Mouse (Mus musculus) Muller cell, postnatal 12 days (primary cell): ENCODE data around the gene Gm8897.
"Not testable (repeated sequence)": the region's sequence is repeated elsewhere in the genome, so short reads cannot be mapped to it uniquely, and the experiment has no call there.

Source experiments
- DNase-seq: peaks from one replicate; pipeline ENCODE4 v3.0.0-alpha.2; 2015; ENCODE audit errors: inconsistent ontology term

The Gm8897 gene

DNA sequence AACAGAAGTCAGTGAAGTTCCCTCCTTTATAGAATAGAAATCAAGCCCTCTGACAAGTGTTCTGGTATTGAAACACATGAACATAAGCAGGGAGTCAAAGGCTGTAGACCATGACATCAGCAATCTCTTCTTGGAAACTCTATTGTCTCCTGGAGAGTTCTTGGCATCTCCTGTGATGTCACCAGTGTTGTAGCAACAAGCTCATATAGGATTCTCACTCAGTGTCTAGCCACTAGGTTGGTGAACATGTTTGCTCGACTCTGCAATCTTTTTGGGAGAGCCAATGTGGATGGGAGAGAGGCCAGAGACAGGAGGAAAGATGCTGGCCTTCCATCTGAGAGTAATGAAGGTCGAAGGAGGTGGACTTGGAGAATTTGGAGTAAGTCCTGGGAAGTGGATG is at the start of gene Gm8897:
Gm8897 (plus strand) TSS at position 301 of the 400 bp plus-strand sequence.
- DNase-seq: not testable (repeated sequence)

DNA sequence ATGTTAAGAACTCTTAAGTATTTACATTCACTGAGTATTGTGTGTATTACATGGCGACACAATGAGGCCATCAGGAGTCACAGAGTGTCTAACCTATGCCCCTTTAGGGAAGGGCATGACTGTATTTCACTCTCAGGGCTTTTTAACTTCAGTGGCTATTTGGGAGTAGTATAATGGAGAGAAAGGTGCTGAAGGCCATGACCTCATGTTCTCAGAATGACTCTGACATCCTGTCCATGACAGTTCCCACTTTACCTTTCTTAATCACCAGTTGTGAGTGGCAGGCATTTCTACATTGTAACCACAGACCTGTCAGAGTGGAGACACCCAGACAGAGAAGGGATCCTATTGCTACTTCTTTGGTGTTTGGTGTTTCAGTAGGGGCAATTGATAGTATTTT is 473 bp downstream of the Gm8897 start:
- not testable (repeated sequence) for DNase-seq
